Mouse (Mus musculus): ENCODE data around the gene Adamts20. TPM values are rescaled to one million over a fixed set of nuclear protein-coding genes. Genes with fewer than 3 reads are reported as not detected.
A peak's percentile ranks its signal among the peaks of the same experiment; 100 is the strongest.

Adamts20 gene
- polyA plus RNA-seq, 1 experiment from 2014 or later, result 5.0 TPM

DNA sequence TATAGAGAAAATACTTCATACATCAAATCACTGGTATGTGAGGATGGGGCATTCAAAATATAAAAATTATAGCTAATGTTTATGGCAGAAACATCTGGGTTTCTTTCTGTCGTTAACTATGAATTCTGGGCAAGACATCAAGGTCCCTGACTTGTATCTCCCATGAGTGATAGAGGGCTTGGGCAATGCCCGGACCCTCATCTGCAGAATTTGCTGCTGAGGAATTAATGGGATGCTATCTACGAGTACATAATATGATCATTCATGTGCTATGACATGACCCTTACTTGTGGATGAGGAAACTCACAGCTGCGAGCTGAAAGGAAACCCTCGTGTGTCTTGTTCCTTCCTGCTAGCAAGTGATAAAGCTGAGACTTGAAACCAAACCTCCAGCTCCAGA is 5.1 kb upstream of the Adamts20 start:
- no peak for TF ChIP-seq CTCF (IDR thresholded peaks at IDR 0.05; ENCODE audit: low read depth)
- ATAC-seq (ENCODE audit: insufficient read depth) (peak; percentile 56; the same call in 1 of the 2 replicates), DNase-seq (peak; percentile 68)

DNA sequence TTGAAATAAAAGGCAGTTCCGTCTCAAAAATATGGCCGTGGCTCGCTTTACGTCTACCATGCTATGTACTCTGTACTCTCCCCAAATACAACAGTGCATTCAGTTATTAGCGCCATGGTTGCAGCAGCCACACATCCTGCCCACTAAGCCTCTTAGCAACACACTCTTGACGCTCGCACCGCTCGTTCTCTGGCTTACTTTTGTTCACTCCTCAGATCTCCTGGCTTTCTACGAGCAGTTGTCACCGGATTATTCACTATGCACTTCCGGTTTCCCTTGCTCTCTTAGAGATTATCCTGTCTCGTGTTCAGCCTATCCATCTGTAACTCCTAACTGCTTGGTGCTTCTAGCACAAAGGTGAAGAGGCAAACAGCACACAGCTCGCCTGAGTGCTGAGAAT is 337 bp downstream of the Adamts20 start:
- DNase-seq (no peak), ATAC-seq (ENCODE audit: insufficient read depth) (no peak)
- Histone ChIP-seq H3K36me3 (ENCODE audit: insufficient read depth) (no peaks in the 10 kb centered on the region), H3K4me3 (ENCODE audit: low read depth, low read length) (no peak overlapping the region), H3K27me3 (ENCODE audit: insufficient read depth, low read length) (no peaks in the 10 kb centered on the region), H3K4me2 (no peak overlapping the region), H3K9me3 (ENCODE audit: low read depth, low read length) (no peaks in the 10 kb centered on the region), H3K27ac (ENCODE audit: low read depth) (no peak overlapping the region), H3K9ac (no peak overlapping the region), H3K4me1 (ENCODE audit: insufficient read depth) (no peaks in the 10 kb centered on the region)
- WGBS, result 61% methylated on average over 14 of the region's 14 CpGs
- TF ChIP-seq CTCF (IDR thresholded peaks at IDR 0.05; ENCODE audit: low read depth), result no peak

More for the DNA sequence above, 5.1 kb upstream of the Adamts20 start:
- 31% methylated on average over 5 of the region's 5 CpGs for WGBS
- Histone ChIP-seq H3K36me3 (ENCODE audit: insufficient read depth) (no peaks in the 10 kb centered on the region), H3K9ac (no peak overlapping the region), H3K4me3 (ENCODE audit: low read depth, low read length) (no peak overlapping the region), H3K27ac (ENCODE audit: low read depth) (no peak overlapping the region), H3K4me1 (ENCODE audit: insufficient read depth) (no peaks in the 10 kb centered on the region), H3K9me3 (ENCODE audit: low read depth, low read length) (no peaks in the 10 kb centered on the region), H3K27me3 (ENCODE audit: insufficient read depth, low read length) (no peaks in the 10 kb centered on the region), H3K4me2 (no peak overlapping the region)

DNA sequence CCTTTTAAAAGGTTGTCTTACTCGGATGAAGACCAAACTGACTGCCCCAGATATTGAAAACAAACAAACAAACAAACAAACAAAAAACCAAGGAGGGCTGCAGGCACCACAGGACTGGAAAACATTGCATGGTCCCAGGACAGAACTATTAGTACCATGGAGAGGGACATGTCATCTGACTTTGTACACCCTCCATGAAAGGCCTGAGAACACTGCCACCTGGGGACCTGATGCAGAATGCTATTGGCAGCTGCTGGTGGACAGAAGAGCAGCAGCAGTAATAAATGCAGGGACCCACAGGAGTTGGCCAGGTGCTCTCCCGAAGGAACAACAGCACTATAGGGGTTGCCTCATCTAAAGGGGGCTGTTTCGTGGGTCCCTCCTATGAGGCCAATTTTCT is 2.0 kb downstream of the Adamts20 start:
- Histone ChIP-seq H3K9ac (no peak overlapping the region), H3K27me3 (ENCODE audit: insufficient read depth, low read length) (no peaks in the 10 kb centered on the region), H3K36me3 (ENCODE audit: insufficient read depth) (no peaks in the 10 kb centered on the region), H3K9me3 (ENCODE audit: low read depth, low read length) (no peaks in the 10 kb centered on the region), H3K4me2 (no peak overlapping the region), H3K27ac (ENCODE audit: low read depth) (no peak overlapping the region), H3K4me3 (ENCODE audit: low read depth, low read length) (no peak overlapping the region), H3K4me1 (ENCODE audit: insufficient read depth) (no peaks in the 10 kb centered on the region)
- DNase-seq (peak; percentile 70), ATAC-seq (ENCODE audit: insufficient read depth) (no peak)
- WGBS, result 73% methylated on average over 3 of the region's 3 CpGs
- TF ChIP-seq CTCF (IDR thresholded peaks at IDR 0.05; ENCODE audit: low read depth), result peak; percentile 65

DNA sequence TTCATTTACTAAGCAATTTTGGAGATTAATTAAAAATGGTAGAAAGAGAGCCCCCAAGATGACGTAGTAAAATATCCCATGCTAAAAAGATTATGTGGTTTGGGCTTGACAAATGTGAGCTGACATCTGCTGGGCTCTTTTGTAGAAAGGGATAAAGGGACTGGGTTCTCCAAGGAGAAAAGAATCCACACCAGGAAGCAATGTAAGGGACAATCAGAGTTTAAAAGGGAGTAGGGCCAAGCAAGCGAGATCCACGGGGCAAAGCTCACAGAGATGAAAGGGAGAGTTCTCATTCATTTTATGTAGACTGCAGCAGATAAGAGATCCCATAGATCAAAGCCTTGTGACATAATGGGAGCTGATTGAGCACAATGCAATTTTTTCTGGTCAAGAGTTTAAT is 3.0 kb downstream of the Adamts20 start:
- TF ChIP-seq CTCF (IDR thresholded peaks at IDR 0.05; ENCODE audit: low read depth), result no peak
- H3K4me3 ChIP-seq (ENCODE audit: low read depth, low read length), result no peak overlapping the region
- ATAC-seq (ENCODE audit: insufficient read depth) (no peak), DNase-seq (no peak)
- H3K4me2 ChIP-seq, result no peak overlapping the region
- H3K36me3 ChIP-seq (ENCODE audit: insufficient read depth), result no peaks in the 10 kb centered on the region
- H3K9me3 ChIP-seq (ENCODE audit: low read depth, low read length), result no peaks in the 10 kb centered on the region
- no peak overlapping the region for H3K9ac ChIP-seq
- H3K4me1 ChIP-seq (ENCODE audit: insufficient read depth), result no peaks in the 10 kb centered on the region
- no peaks in the 10 kb centered on the region for H3K27me3 ChIP-seq (ENCODE audit: insufficient read depth, low read length)
- WGBS, result 30% methylated on average over 3 of the region's 3 CpGs
- no peak overlapping the region for H3K27ac ChIP-seq (ENCODE audit: low read depth)

DNA sequence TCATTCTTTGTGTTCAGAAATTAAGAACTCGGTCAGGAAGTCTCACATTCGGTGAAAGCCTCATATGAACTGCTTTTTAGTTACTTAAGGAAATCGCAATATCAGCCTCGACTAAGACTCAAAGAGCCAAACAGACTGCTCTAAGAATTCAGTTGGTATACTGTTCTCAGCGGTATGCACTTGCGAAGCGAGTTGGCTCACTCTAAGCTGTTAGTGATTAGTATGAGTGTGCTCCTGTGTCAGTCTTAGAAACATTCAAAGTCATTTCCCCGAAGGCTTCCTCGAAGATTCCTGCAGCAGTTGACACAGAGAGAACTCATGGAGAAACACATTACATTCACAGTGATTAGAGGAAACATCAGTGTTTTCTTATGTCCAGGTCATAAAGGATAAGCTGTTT is 4.1 kb downstream of the Adamts20 start:
- DNase-seq, result peak; percentile 32
- no peaks in the 10 kb centered on the region for H3K27me3 ChIP-seq (ENCODE audit: insufficient read depth, low read length)
- no peak overlapping the region for H3K27ac ChIP-seq (ENCODE audit: low read depth)
- WGBS, result 43% methylated on average over 9 of the region's 9 CpGs
- no peak overlapping the region for H3K4me3 ChIP-seq (ENCODE audit: low read depth, low read length)
- no peaks in the 10 kb centered on the region for H3K4me1 ChIP-seq (ENCODE audit: insufficient read depth)
- no peak overlapping the region for H3K4me2 ChIP-seq
- no peak for TF ChIP-seq CTCF (IDR thresholded peaks at IDR 0.05; ENCODE audit: low read depth)
- no peaks in the 10 kb centered on the region for H3K9me3 ChIP-seq (ENCODE audit: low read depth, low read length)
- no peak for ATAC-seq (ENCODE audit: insufficient read depth)
- no peak overlapping the region for H3K9ac ChIP-seq
- no peaks in the 10 kb centered on the region for H3K36me3 ChIP-seq (ENCODE audit: insufficient read depth)

DNA sequence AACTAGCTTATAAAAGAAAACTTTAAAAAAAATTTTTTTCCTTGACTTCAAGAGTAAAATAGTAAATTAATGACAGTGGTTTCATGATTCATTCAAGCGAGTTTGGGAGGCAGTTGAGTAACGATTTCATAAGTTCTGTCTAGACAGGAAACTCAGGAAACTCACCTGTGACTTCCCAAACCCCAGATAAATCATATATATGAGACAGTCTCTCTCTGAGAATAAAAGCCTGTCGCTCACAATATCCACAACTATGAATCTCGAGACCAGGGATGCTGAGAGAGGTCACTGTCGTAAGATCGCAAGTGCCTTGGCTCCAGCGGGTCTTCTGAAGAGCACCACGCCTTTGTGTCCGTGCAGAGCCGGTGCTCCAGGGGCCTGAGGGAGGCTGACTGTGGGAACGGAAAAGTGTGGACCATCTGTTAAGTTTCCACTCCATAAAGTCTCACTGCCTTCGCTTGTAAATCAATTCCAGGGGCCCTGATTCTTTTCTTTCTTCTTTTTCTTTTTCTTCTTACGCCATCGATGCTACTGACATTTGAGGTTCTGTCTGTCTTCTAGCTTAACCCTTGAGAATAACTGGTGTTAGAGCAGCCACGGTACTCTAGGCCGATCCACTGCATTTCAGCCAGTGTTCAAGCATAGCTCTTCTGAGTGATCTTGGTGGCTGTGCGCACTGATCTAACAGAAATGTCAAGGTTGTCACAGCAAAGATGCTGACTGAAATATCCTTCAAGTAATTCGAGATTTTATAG is 7.4 kb downstream of the Adamts20 start:
- H3K4me2 ChIP-seq, result no peak overlapping the region
- H3K4me1 ChIP-seq (ENCODE audit: insufficient read depth), result no peaks in the 10 kb centered on the region
- ATAC-seq (ENCODE audit: insufficient read depth), result no peak
- no peak for TF ChIP-seq CTCF (IDR thresholded peaks at IDR 0.05; ENCODE audit: low read depth)
- DNase-seq, result no peak
- no peaks in the 10 kb centered on the region for H3K9me3 ChIP-seq (ENCODE audit: low read depth, low read length)
- H3K27me3 ChIP-seq (ENCODE audit: insufficient read depth, low read length), result no peaks in the 10 kb centered on the region
- H3K4me3 ChIP-seq (ENCODE audit: low read depth, low read length), result no peak overlapping the region
- H3K27ac ChIP-seq (ENCODE audit: low read depth), result no peak overlapping the region
- WGBS, result 69% methylated on average over 18 of the region's 18 CpGs
- H3K9ac ChIP-seq, result no peak overlapping the region
- H3K36me3 ChIP-seq (ENCODE audit: insufficient read depth), result no peaks in the 10 kb centered on the region

DNA sequence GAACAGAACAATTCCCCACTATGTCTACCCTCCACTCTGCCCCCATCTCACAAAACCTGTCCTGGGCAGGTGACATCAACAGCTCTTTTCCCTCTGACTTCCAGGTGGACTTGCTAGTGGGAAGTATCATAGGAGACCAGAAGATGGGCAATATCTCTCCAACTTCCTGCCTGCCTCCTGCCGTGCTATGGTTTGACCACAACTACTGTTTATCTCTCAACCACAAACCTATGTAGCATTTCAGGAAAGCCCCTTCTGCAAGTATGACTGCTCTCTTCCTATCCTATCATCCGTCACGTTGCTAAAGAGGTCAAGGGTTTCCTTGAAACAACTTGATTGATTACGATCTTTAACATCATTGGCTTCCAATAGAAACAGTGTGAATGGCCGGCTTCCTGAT is 12.4 kb downstream of the Adamts20 start:
- no peak overlapping the region for H3K4me2 ChIP-seq
- 64% methylated on average over 5 of the region's 5 CpGs for WGBS
- H3K36me3 ChIP-seq (ENCODE audit: insufficient read depth), result no peaks in the 10 kb centered on the region
- no peak overlapping the region for H3K27ac ChIP-seq (ENCODE audit: low read depth)
- H3K9ac ChIP-seq, result no peak overlapping the region
- no peak overlapping the region for H3K4me3 ChIP-seq (ENCODE audit: low read depth, low read length)
- H3K4me1 ChIP-seq (ENCODE audit: insufficient read depth), result no peaks in the 10 kb centered on the region
- no peaks in the 10 kb centered on the region for H3K27me3 ChIP-seq (ENCODE audit: insufficient read depth, low read length)
- DNase-seq (no peak), ATAC-seq (ENCODE audit: insufficient read depth) (no peak)
- no peak for TF ChIP-seq CTCF (IDR thresholded peaks at IDR 0.05; ENCODE audit: low read depth)
- no peaks in the 10 kb centered on the region for H3K9me3 ChIP-seq (ENCODE audit: low read depth, low read length)

Measured in lung, embryonic 14.5 days (tissue).